In the genomic region with DNA sequence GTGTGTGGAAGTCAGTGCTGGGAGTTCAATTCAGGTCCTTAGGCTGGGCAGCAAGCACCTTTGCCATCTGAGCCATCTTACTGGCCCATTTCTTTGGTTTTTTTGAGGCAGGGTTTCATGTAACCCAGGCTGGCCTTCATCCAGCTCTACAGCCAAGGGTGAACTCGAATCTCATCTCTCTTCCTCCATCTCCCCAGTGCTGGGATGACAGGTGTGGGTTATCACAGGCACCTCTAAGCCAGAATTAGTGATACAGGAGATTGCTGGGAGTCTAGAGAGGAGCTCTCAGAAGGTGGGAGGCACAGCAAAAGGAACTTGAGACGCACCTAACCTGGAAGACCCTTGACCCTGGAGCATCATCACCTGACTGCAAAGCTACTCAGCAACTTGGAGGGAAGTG, we compare ENCODE assay signal across 11 mouse cellular contexts. TPM values are rescaled to one million over a fixed set of nuclear protein-coding genes. Genes with fewer than 3 reads are reported as not detected.
A peak's percentile ranks its signal among the peaks of the same experiment; 100 is the strongest.
DNase-seq lines count a peak whose midpoint lies in the region; ATAC-seq lines count a peak whose summit lies in the region.
"Had no signal": no experiment of that assay in that cellular context is flagged by ENCODE, and none has a peak within 500 bp of the region (broad histone marks: within the 10 kb centered on the region; RNA-seq: fewer than 3 reads in every experiment).

No protein-coding gene starts in this region.

- WGBS in heart, embryonic 16.5 days, result 27% methylated on average over 2 of the region's 2 CpGs
- WGBS in embryonic facial prominence, embryonic 11.5 days, result 43% methylated on average over 2 of the region's 2 CpGs
- WGBS in limb, embryonic 13.5 days, result 59% methylated on average over 2 of the region's 2 CpGs

- H3K4me2 ChIP-seq in heart, embryonic 16.5 days (ENCODE audit: low read depth, low read length), result peak overlapping the region; percentile 87
- peak overlapping the region; percentile 79; the same call in 1 of the 2 replicates for H3K4me2 ChIP-seq in embryonic facial prominence, embryonic 11.5 days (ENCODE audit: low read depth, low read length)
- H3K4me2 ChIP-seq in limb, embryonic 13.5 days (replicated peaks), result peak overlapping the region; percentile 91

- DNase-seq in heart, postnatal 36 days, result no peak
- DNase-seq in 3T3-L1 (ENCODE audit: low read depth, low spot score), result peak; percentile 51
- DNase-seq in embryonic facial prominence, embryonic 11.5 days (ENCODE audit: low spot score), result no peak
- no peak for DNase-seq in right cerebral cortex, adult 2 months (ENCODE audit: low spot score in 2 of 2)
- no peak for DNase-seq in spleen, postnatal 10 days (ENCODE audit: low spot score in 2 of 2)
- DNase-seq in c-Kit-positive CD71-positive TER-119-positive erythroid progenitor cells, embryonic 14.5 days (ENCODE audit: low spot score), result no peak
- DNase-seq: cerebellum, adult 9-10 months had no signal

- peak overlapping the region; percentile 84 for H3K9ac ChIP-seq in heart, embryonic 16.5 days (ENCODE audit: low read length)
- H3K9ac ChIP-seq in embryonic facial prominence, embryonic 11.5 days (replicated peaks; ENCODE audit: low read length), result no peak overlapping the region
- no peak overlapping the region for H3K9ac ChIP-seq in limb, embryonic 13.5 days

- no peak for ATAC-seq in heart, embryonic 16.5 days (replicated peaks; ENCODE audit: extremely low read depth, insufficient read depth, low FRiP score)
- no peak for ATAC-seq in embryonic facial prominence, embryonic 11.5 days (replicated peaks; ENCODE audit: insufficient number of reproducible peaks, low FRiP score, low TSS enrichment, low read depth)
- ATAC-seq in limb, embryonic 13.5 days (ENCODE audit: low FRiP score, low read depth), result no peak

- no peak overlapping the region for H3K27ac ChIP-seq in heart, embryonic 16.5 days (ENCODE audit: low read length)
- H3K27ac ChIP-seq in embryonic facial prominence, embryonic 11.5 days (replicated peaks; ENCODE audit: low read depth, low read length), result no peak overlapping the region
- H3K27ac ChIP-seq in limb, embryonic 13.5 days, result no peak overlapping the region

- intact Hi-C loops in heart, postnatal 36 days (cut with DNase I), result loop anchor here (2.0 to 5.0 kb wide), 2 partner anchors 29 to 41 kb away; a partner anchor contains a TSS

- peaks cover 3% of the 10 kb centered on the region for H3K36me3 ChIP-seq in heart, embryonic 16.5 days (ENCODE audit: control insufficient read depth, insufficient read depth)
- H3K36me3 ChIP-seq in embryonic facial prominence, embryonic 11.5 days (replicated peaks; ENCODE audit: control insufficient read depth, insufficient read depth, low read depth, low read length), result peaks cover 4% of the 10 kb centered on the region
- H3K36me3 ChIP-seq in limb, embryonic 13.5 days, result peaks cover 24% of the 10 kb centered on the region

- peak overlapping the region; percentile 74 for H3K4me3 ChIP-seq in heart, embryonic 16.5 days (ENCODE audit: low read length)
- peak overlapping the region; percentile 55; the same call in 1 of the 2 replicates for H3K4me3 ChIP-seq in embryonic facial prominence, embryonic 11.5 days (ENCODE audit: low read depth, low read length)
- H3K4me3 ChIP-seq in limb, embryonic 13.5 days, result peak overlapping the region; percentile 67

- H3K27me3 ChIP-seq in heart, embryonic 16.5 days (ENCODE audit: control insufficient read depth, insufficient read depth, low read length), result no peaks in the 10 kb centered on the region
- peaks cover 7% of the 10 kb centered on the region for H3K27me3 ChIP-seq in embryonic facial prominence, embryonic 11.5 days (ENCODE audit: control insufficient read depth, insufficient read depth, low read length)
- no peaks in the 10 kb centered on the region for H3K27me3 ChIP-seq in limb, embryonic 13.5 days
- H3K27me3 ChIP-seq: Patski had no signal

- H3K9me3 ChIP-seq in heart, embryonic 16.5 days (replicated peaks; ENCODE audit: control insufficient read depth, low read length), result no peaks in the 10 kb centered on the region
- no peaks in the 10 kb centered on the region for H3K9me3 ChIP-seq in embryonic facial prominence, embryonic 11.5 days (replicated peaks; ENCODE audit: control insufficient read depth, low read length)
- H3K9me3 ChIP-seq in limb, embryonic 13.5 days, result no peaks in the 10 kb centered on the region

- H3K4me1 ChIP-seq in heart, embryonic 16.5 days (ENCODE audit: control insufficient read depth, insufficient read depth, low read length), result peaks cover 8% of the 10 kb centered on the region
- H3K4me1 ChIP-seq in embryonic facial prominence, embryonic 11.5 days (ENCODE audit: control insufficient read depth, insufficient read depth, low read length), result no peaks in the 10 kb centered on the region
- H3K4me1 ChIP-seq in limb, embryonic 13.5 days, result peaks cover 37% of the 10 kb centered on the region

RNA-seq across cellular contexts. Expression of a gene that starts 0.6 kb away (rescaled TPM):
- polyA plus RNA-seq in heart, embryonic 16.5 days (2015; fragmentation: Nextera tagmentation; extraction: Ambion mirVana), result 263 and 300 TPM in 2 replicates
- total RNA-seq in heart, postnatal 36 days (2021), result 10 to 100 TPM; 71.7 to 84.7 TPM
- 55.5 and 65.0 TPM in 2 replicates for polyA plus RNA-seq in embryonic facial prominence, embryonic 11.5 days (2014; fragmentation: Nextera tagmentation; extraction: Ambion mirVana)
- polyA plus RNA-seq in limb, embryonic 13.5 days (2015; fragmentation: Nextera tagmentation; extraction: Ambion mirVana), result 250 and 255 TPM in 2 replicates

RNA-seq across cellular contexts. Expression of a gene that starts 26.6 kb away (rescaled TPM):
- 46.0 and 49.8 TPM in 2 replicates for polyA plus RNA-seq in heart, embryonic 16.5 days (2015; fragmentation: Nextera tagmentation; extraction: Ambion mirVana)
- total RNA-seq in heart, postnatal 36 days (2021), result 10 to 100 TPM; 39.3 to 45.7 TPM
- 113 and 121 TPM in 2 replicates for polyA plus RNA-seq in embryonic facial prominence, embryonic 11.5 days (2014; fragmentation: Nextera tagmentation; extraction: Ambion mirVana)
- polyA plus RNA-seq in limb, embryonic 13.5 days (2015; fragmentation: Nextera tagmentation; extraction: Ambion mirVana), result 137 and 139 TPM in 2 replicates

RNA-seq across cellular contexts. Expression of a gene that starts 26.7 kb away (rescaled TPM):
- polyA plus RNA-seq in heart, embryonic 16.5 days (2015; fragmentation: Nextera tagmentation; extraction: Ambion mirVana), result 118 and 134 TPM in 2 replicates
- total RNA-seq in heart, postnatal 36 days (2021), result 10 to 100 TPM; 59.5 to 61.1 TPM
- polyA plus RNA-seq in embryonic facial prominence, embryonic 11.5 days (2014; fragmentation: Nextera tagmentation; extraction: Ambion mirVana), result 281 and 299 TPM in 2 replicates
- 218 and 225 TPM in 2 replicates for polyA plus RNA-seq in limb, embryonic 13.5 days (2015; fragmentation: Nextera tagmentation; extraction: Ambion mirVana)

RNA-seq across cellular contexts. Expression of a gene that starts 29.6 kb away (rescaled TPM):
- polyA plus RNA-seq in heart, embryonic 16.5 days (2015; fragmentation: Nextera tagmentation; extraction: Ambion mirVana), result 0.11 TPM in 1 of 2 replicates, not detected in the other
- not detected for total RNA-seq in heart, postnatal 36 days (2021)
- not detected in 2 replicates for polyA plus RNA-seq in embryonic facial prominence, embryonic 11.5 days (2014; fragmentation: Nextera tagmentation; extraction: Ambion mirVana)
- 0.10 TPM in 1 of 2 replicates, not detected in the other for polyA plus RNA-seq in limb, embryonic 13.5 days (2015; fragmentation: Nextera tagmentation; extraction: Ambion mirVana)
- total RNA-seq: neutrophil, adult 5-6 weeks had no signal

RNA-seq across cellular contexts. Expression of a gene that starts 29.8 kb away (rescaled TPM):
- 91.5 and 93.7 TPM in 2 replicates for polyA plus RNA-seq in heart, embryonic 16.5 days (2015; fragmentation: Nextera tagmentation; extraction: Ambion mirVana)
- total RNA-seq in heart, postnatal 36 days (2021), result 10 to 100 TPM; 63.4 to 64.3 TPM
- 157 and 161 TPM in 2 replicates for polyA plus RNA-seq in embryonic facial prominence, embryonic 11.5 days (2014; fragmentation: Nextera tagmentation; extraction: Ambion mirVana)
- 139 and 141 TPM in 2 replicates for polyA plus RNA-seq in limb, embryonic 13.5 days (2015; fragmentation: Nextera tagmentation; extraction: Ambion mirVana)
